Mouse (Mus musculus): Measurements from ENCODE around the gene Rnf181. TPM values are rescaled to one million over a fixed set of nuclear protein-coding genes. Genes with fewer than 3 reads are reported as not detected.

Rnf181 gene
- 86.5 and 91.9 TPM in 2 replicates for polyA plus RNA-seq (2015; fragmentation: Nextera tagmentation; extraction: Ambion mirVana)

DNA sequence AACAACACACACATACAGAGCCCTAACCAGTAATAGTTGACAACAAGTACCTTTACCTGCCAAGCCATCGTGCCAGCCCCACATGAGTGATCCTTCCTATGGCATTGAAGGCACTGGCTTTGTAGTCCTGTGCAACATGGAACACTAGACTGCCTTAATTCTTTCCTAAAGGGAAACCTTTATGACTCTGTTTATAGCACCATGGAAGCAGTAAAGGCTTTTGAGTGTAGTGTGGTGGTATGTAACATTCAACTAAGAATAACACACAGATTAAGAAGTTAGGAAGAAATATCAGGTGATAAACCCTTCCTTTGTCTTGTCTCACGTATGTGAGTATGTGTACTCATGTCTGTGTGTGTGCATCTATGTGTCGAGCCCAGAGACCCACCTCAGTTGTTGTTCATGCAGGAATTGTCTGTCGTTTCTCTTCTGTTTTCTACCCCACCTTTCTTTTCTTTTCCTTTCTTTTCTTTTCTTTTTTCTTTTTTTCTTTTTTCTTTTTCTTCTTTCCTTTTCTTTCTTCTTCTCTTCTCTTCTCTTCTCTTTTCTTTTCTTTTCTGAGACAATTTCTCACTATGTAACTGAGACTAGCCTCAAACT is at the start of gene Rnf181:
Gene Rnf181 (minus strand): TSS at position 113 of the 600 bp plus-strand sequence.
- H3K27ac ChIP-seq (ENCODE audit: low read length): no peak within 1 kb of the TSS
- peaks cover 18% of the 10 kb centered on the region for H3K4me1 ChIP-seq (ENCODE audit: control insufficient read depth, low read depth, low read length)
- 57% methylated on average over 4 of the region's 4 CpGs for WGBS (ENCODE audit: insufficient replicate concordance)
- no peaks in the 10 kb centered on the region for H3K27me3 ChIP-seq (ENCODE audit: control insufficient read depth, insufficient read depth, low read depth, low read length)
- ATAC-seq (ENCODE audit: low read depth): no peak
- H3K9ac ChIP-seq (ENCODE audit: low read depth, low read length): no peak within 1 kb of the TSS
- H3K36me3 ChIP-seq (ENCODE audit: control insufficient read depth, insufficient read depth): peaks cover 3% of the 10 kb centered on the region
- H3K4me3 ChIP-seq (ENCODE audit: low read depth, low read length): no peak within 1 kb of the TSS
- no peaks in the 10 kb centered on the region for H3K9me3 ChIP-seq (replicated peaks; ENCODE audit: control insufficient read depth, low read length)
- H3K4me2 ChIP-seq (ENCODE audit: low read depth, low read length): no peak within 1 kb of the TSS

DNA sequence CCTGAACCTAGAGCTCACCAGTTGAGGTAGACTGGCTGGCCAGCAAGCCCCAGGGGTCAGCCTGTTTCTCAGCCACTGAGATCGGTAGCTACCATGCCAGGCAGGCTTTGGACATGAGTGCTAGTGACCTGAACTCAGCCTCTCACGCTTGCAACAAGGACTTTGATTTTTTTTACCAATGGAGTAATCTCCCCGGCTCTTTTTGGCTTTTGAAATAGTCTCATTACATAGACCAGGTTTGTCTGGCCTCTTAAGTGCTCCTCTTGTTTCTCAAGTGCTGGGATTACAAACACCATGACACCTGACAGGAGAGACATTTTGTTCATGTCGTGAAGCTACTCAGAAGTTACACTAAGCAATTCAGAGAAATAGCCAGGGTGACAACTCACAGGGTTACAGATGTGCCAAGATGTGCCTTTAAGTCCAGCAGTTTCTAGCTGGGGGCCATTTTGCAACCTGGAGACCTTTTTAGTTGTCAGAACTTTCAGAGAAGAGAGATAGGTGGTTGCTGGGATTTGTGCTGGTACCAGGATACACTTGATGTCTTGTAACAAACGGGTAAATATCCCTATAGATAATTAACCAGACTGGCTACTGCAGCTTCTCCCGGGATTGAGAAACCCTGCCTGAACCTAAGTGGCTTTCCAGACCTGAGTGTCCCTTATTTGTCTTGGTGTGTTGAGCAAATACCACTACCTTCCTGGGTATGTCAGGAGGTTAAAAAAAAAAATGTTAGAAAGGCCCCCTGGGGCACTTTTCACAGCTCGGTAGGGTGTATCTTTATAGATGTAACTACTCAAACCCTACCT is 49.4 kb upstream of the Rnf181 start:
- WGBS (ENCODE audit: insufficient replicate concordance): 68% methylated on average over 7 of the region's 7 CpGs
- ATAC-seq (ENCODE audit: low read depth): peak; percentile 41
- H3K4me1 ChIP-seq (ENCODE audit: control insufficient read depth, low read depth, low read length): peaks cover 35% of the 10 kb centered on the region
- H3K9me3 ChIP-seq (replicated peaks; ENCODE audit: control insufficient read depth, low read length): no peaks in the 10 kb centered on the region
- no peaks in the 10 kb centered on the region for H3K27me3 ChIP-seq (ENCODE audit: control insufficient read depth, insufficient read depth, low read depth, low read length)
- no peak overlapping the region for H3K9ac ChIP-seq (ENCODE audit: low read depth, low read length)
- H3K4me3 ChIP-seq (ENCODE audit: low read depth, low read length): peak overlapping the region; percentile 68
- H3K4me2 ChIP-seq (ENCODE audit: low read depth, low read length): peak overlapping the region; percentile 75
- peaks cover 3% of the 10 kb centered on the region for H3K36me3 ChIP-seq (ENCODE audit: control insufficient read depth, insufficient read depth)
- H3K27ac ChIP-seq (ENCODE audit: low read length): peak overlapping the region; percentile 79

DNA sequence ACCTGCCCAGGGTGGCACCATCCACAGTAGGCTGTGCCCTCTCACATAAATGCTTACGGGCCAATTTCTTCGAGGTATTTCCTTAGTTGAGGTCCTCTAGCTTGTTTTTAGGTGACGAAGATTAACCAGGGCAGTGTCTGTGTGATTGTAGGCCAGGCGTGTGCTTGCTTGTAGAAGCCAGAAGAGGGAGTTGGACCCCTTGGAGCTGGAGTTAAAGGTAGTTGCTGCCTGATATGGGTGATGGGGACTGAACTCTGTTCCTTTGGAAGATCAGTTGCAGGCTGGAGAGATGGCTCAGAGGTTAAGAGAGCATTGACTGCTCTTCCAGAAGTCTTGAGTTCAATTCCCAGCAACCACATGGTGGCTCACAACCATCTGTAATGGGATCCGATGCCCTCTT is 48.4 kb upstream of the Rnf181 start:
- Histone ChIP-seq H3K4me2 (ENCODE audit: low read depth, low read length) (peak overlapping the region; percentile 75), H3K9me3 (replicated peaks; ENCODE audit: control insufficient read depth, low read length) (no peaks in the 10 kb centered on the region), H3K4me1 (ENCODE audit: control insufficient read depth, low read depth, low read length) (peaks cover 32% of the 10 kb centered on the region), H3K4me3 (ENCODE audit: low read depth, low read length) (peak overlapping the region; percentile 68), H3K9ac (ENCODE audit: low read depth, low read length) (peak overlapping the region; percentile 75; the same call in 1 of the 2 replicates), H3K27ac (ENCODE audit: low read length) (peak overlapping the region; percentile 52), H3K27me3 (ENCODE audit: control insufficient read depth, insufficient read depth, low read depth, low read length) (no peaks in the 10 kb centered on the region), H3K36me3 (ENCODE audit: control insufficient read depth, insufficient read depth) (peaks cover 3% of the 10 kb centered on the region)
- WGBS (ENCODE audit: insufficient replicate concordance): 64% methylated on average over 5 of the region's 5 CpGs
- no peak for ATAC-seq (ENCODE audit: low read depth)

DNA sequence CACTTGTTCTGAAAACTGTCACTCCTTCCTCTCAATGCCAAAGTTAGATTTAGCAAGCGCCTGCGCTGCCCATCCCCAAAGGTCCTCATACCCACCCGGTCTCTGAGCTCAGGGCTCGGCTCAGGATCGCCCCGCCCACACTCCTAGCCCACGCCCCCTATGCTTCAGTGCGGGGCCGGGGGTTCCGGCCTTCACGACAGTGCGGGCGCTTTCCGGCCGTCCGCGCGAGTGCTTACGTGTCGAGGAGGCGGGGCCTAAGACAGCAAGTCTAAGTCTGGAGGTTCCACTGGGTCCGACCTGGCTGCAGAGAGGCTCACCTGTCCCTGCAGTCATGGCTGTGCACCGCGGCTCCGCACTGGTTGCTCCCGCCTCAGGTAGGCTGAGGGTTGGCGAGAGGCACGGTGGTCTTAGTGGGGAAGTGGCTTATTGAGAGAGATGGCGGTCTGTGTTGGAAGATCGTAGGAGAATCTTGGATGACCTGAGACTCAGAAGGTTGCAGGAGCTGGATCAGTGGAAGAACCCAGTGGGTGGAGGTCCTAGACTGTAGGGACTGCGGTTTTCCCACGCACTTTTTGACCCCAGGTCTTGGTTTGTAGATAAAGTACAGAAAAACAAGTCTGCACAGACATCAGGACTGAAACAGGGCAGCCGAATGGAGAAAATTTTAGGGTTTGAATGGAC is 47.5 kb upstream of the Rnf181 start, which contains the start of gene Ggcx:
Gene Ggcx (plus strand): TSS at position 233 of the 681 bp plus-strand sequence.
- Histone ChIP-seq H3K36me3 (ENCODE audit: control insufficient read depth, insufficient read depth) (peaks cover 3% of the 10 kb centered on the region), H3K4me2 (ENCODE audit: low read depth, low read length) (peak within 1 kb of the TSS; percentile 75), H3K9me3 (replicated peaks; ENCODE audit: control insufficient read depth, low read length) (no peaks in the 10 kb centered on the region), H3K27ac (ENCODE audit: low read length) (peak within 1 kb of the TSS; percentile 52), H3K27me3 (ENCODE audit: control insufficient read depth, insufficient read depth, low read depth, low read length) (no peaks in the 10 kb centered on the region), H3K4me3 (ENCODE audit: low read depth, low read length) (peak within 1 kb of the TSS; percentile 68), H3K4me1 (ENCODE audit: control insufficient read depth, low read depth, low read length) (peaks cover 32% of the 10 kb centered on the region), H3K9ac (ENCODE audit: low read depth, low read length) (peak within 1 kb of the TSS; percentile 75)
- under 1% methylated on average over 33 of the region's 33 CpGs for WGBS (ENCODE audit: insufficient replicate concordance)
- ATAC-seq (ENCODE audit: low read depth): peak; percentile 88

DNA sequence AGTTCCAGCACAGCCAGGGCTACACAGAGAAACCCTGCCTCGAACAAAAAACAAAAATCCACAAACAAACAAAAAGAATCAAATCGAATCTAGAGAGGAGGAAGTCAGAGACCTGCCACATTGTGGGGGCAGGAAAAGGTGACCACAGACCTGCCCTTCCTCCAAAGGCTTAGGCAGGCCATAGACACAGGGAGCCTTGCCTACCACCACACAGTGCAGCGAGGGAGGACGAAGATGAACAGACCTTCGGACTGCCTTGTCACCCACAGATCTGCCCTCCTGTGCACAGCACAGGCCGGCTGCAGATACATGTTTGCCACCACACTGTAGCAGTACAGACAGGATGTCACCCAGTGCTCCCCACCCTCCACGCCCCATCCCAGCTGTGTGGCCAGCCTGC is 43.8 kb upstream of the Rnf181 start:
- peaks cover 14% of the 10 kb centered on the region for H3K4me1 ChIP-seq (ENCODE audit: control insufficient read depth, low read depth, low read length)
- no peaks in the 10 kb centered on the region for H3K27me3 ChIP-seq (ENCODE audit: control insufficient read depth, insufficient read depth, low read depth, low read length)
- H3K9me3 ChIP-seq (replicated peaks; ENCODE audit: control insufficient read depth, low read length): no peaks in the 10 kb centered on the region
- WGBS (ENCODE audit: insufficient replicate concordance): 24% methylated on average over 7 of the region's 7 CpGs
- H3K36me3 ChIP-seq (ENCODE audit: control insufficient read depth, insufficient read depth): no peaks in the 10 kb centered on the region
- peak overlapping the region; percentile 14; the same call in 1 of the 2 replicates for H3K9ac ChIP-seq (ENCODE audit: low read depth, low read length)
- H3K27ac ChIP-seq (ENCODE audit: low read length): no peak overlapping the region
- ATAC-seq (ENCODE audit: low read depth): no peak
- H3K4me3 ChIP-seq (ENCODE audit: low read depth, low read length): no peak overlapping the region
- H3K4me2 ChIP-seq (ENCODE audit: low read depth, low read length): no peak overlapping the region

DNA sequence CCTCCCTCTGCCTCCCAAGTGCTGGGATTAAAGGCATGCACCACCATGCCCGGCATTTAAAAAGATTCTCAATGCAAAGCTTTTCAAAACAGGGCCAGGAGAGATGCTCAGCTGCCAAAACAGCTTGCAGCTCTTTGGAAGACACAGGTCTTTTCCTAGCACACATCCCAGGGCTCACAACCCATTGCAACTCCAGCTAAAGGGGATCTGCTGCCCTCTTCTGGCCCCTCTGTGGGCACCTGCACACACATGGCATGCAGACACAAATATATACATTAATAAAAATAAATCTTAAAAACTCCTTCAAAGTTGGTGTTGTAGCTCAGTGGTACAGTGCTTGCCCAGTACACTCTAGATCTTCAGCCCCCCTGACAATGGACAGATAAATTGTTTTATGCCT is 43.2 kb upstream of the Rnf181 start:
- Histone ChIP-seq H3K9me3 (replicated peaks; ENCODE audit: control insufficient read depth, low read length) (no peaks in the 10 kb centered on the region), H3K27me3 (ENCODE audit: control insufficient read depth, insufficient read depth, low read depth, low read length) (no peaks in the 10 kb centered on the region), H3K4me3 (ENCODE audit: low read depth, low read length) (no peak overlapping the region), H3K4me2 (ENCODE audit: low read depth, low read length) (no peak overlapping the region), H3K9ac (ENCODE audit: low read depth, low read length) (no peak overlapping the region), H3K36me3 (ENCODE audit: control insufficient read depth, insufficient read depth) (no peaks in the 10 kb centered on the region), H3K4me1 (ENCODE audit: control insufficient read depth, low read depth, low read length) (peaks cover 12% of the 10 kb centered on the region), H3K27ac (ENCODE audit: low read length) (no peak overlapping the region)
- 16% methylated on average over 1 of the region's 1 CpGs for WGBS (ENCODE audit: insufficient replicate concordance)
- ATAC-seq (ENCODE audit: low read depth): no peak

DNA sequence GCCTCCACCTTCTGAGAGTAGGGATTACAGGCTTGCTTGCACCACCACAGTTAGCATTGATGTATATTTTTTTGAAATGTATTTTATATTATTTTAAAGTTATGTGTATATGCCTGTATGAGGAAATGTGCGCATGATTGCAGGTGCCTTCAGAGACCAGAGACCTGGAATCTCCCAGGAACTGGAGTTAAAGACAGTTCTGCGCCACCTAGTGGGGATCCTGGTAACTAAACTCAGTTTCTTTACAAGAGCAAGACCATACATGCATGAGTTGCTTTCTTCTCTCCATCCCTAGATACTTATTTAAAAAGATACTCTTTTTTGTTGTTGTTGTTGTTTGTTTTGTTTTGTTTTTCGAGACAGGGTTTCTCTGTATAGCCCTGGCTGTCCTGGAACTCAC is 42.8 kb upstream of the Rnf181 start:
- H3K36me3 ChIP-seq (ENCODE audit: control insufficient read depth, insufficient read depth): no peaks in the 10 kb centered on the region
- no peak overlapping the region for H3K27ac ChIP-seq (ENCODE audit: low read length)
- no peak for ATAC-seq (ENCODE audit: low read depth)
- no peaks in the 10 kb centered on the region for H3K9me3 ChIP-seq (replicated peaks; ENCODE audit: control insufficient read depth, low read length)
- peaks cover 9% of the 10 kb centered on the region for H3K4me1 ChIP-seq (ENCODE audit: control insufficient read depth, low read depth, low read length)
- H3K9ac ChIP-seq (ENCODE audit: low read depth, low read length): no peak overlapping the region
- no peak overlapping the region for H3K4me3 ChIP-seq (ENCODE audit: low read depth, low read length)
- no peak overlapping the region for H3K4me2 ChIP-seq (ENCODE audit: low read depth, low read length)
- no peaks in the 10 kb centered on the region for H3K27me3 ChIP-seq (ENCODE audit: control insufficient read depth, insufficient read depth, low read depth, low read length)
- WGBS (ENCODE audit: insufficient replicate concordance): 11% methylated on average over 3 of the region's 3 CpGs

DNA sequence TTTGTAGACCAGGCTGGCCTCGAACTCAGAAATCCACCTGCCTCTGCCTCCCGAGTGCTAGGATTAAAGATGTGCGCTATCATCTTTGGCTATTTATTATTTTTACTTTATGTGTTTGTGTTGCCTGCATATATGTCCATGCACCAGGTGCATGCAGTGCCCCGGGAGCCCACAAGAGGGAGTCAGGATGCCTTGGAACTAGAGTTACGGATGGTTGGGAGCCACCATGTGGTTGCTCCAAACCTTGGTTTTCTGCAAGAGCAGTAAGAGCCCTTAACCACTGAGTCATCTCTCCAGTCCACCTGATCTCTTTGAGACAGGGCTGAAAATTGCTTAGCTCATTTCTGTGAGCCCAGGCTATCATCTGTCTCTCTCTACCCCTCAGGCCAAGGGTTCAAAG is 40.4 kb upstream of the Rnf181 start:
- Histone ChIP-seq H3K9ac (ENCODE audit: low read depth, low read length) (no peak overlapping the region), H3K36me3 (ENCODE audit: control insufficient read depth, insufficient read depth) (no peaks in the 10 kb centered on the region), H3K4me2 (ENCODE audit: low read depth, low read length) (no peak overlapping the region), H3K9me3 (replicated peaks; ENCODE audit: control insufficient read depth, low read length) (no peaks in the 10 kb centered on the region), H3K4me3 (ENCODE audit: low read depth, low read length) (no peak overlapping the region), H3K4me1 (ENCODE audit: control insufficient read depth, low read depth, low read length) (peaks cover 3% of the 10 kb centered on the region; the same call in 1 of the 2 replicates), H3K27ac (ENCODE audit: low read length) (no peak overlapping the region), H3K27me3 (ENCODE audit: control insufficient read depth, insufficient read depth, low read depth, low read length) (no peaks in the 10 kb centered on the region)
- ATAC-seq (ENCODE audit: low read depth): peak; percentile 80
- WGBS (ENCODE audit: insufficient replicate concordance): under 1% methylated on average over 5 of the region's 5 CpGs
